Mouse (Mus musculus): Measurements from ENCODE around the gene Tsga10. TPM values are rescaled to one million over a fixed set of nuclear protein-coding genes. Genes with fewer than 3 reads are reported as not detected.

Gene Tsga10
- polyA plus RNA-seq, 1 experiment from 2014 or later = 4.8 TPM

- 76% methylated on average over 4 of the region's 4 CpGs for WGBS
- Histone ChIP-seq H3K27ac (no peak overlapping the region), H3K36me3 (peaks cover 18% of the 10 kb centered on the region; the same call in 1 of the 2 replicates), H3K4me1 (peaks cover 5% of the 10 kb centered on the region; the same call in 1 of the 2 replicates), H3K9ac (no peak overlapping the region), H3K27me3 (replicated peaks) (no peaks in the 10 kb centered on the region), H3K4me3 (replicated peaks) (peak overlapping the region; percentile 61; the same call in 1 of the 2 replicates), H3K9me3 (no peaks in the 10 kb centered on the region), H3K4me2 (peak overlapping the region; percentile 64; the same call in 1 of the 2 replicates)
- ATAC-seq (ENCODE audit: insufficient read depth, low FRiP score, low read depth) = no peak
Measured at GRCm38 (mm10) chr1:37873157-37873556, 6.9 kb upstream of the Tsga10 start.

- Histone ChIP-seq H3K36me3 (peaks cover 16% of the 10 kb centered on the region; the same call in 1 of the 2 replicates), H3K9me3 (no peaks in the 10 kb centered on the region), H3K9ac (peak overlapping the region; percentile 16), H3K27me3 (replicated peaks) (no peaks in the 10 kb centered on the region), H3K4me2 (peak overlapping the region; percentile 64), H3K4me1 (peaks cover 5% of the 10 kb centered on the region; the same call in 1 of the 2 replicates), H3K27ac (peak overlapping the region; percentile 82), H3K4me3 (replicated peaks) (peak overlapping the region; percentile 61)
- 5% methylated on average over 33 of the region's 33 CpGs for WGBS
- peak; percentile 87 for ATAC-seq (ENCODE audit: insufficient read depth, low FRiP score, low read depth)
Measured at GRCm38 (mm10) chr1:37872131-37873067, 6.2 kb upstream of the Tsga10 start.

- peak within 1 kb of the TSS; percentile 16 for H3K9ac ChIP-seq
- 0 out of 2 replicates have a peak, but pooled peaks have one; percentile 44 for ATAC-seq (ENCODE audit: insufficient read depth, low FRiP score, low read depth)
- 7% methylated on average over 7 of the region's 7 CpGs for WGBS
- H3K4me3 ChIP-seq (replicated peaks) = peak within 1 kb of the TSS; percentile 61
- H3K36me3 ChIP-seq = peaks cover 11% of the 10 kb centered on the region; the same call in 1 of the 2 replicates
- no peaks in the 10 kb centered on the region for H3K9me3 ChIP-seq
- peak within 1 kb of the TSS; percentile 82 for H3K27ac ChIP-seq
- peak within 1 kb of the TSS; percentile 64 for H3K4me2 ChIP-seq
- H3K27me3 ChIP-seq (replicated peaks) = no peaks in the 10 kb centered on the region
- peaks cover 5% of the 10 kb centered on the region; the same call in 1 of the 2 replicates for H3K4me1 ChIP-seq
Measured at GRCm38 (mm10) chr1:37871704-37872103, 5.5 kb upstream of the Tsga10 start, which contains the start of gene Lipt1. Gene Lipt1 (plus strand): TSS chr1:37871738.

- Histone ChIP-seq H3K9ac (no peak overlapping the region), H3K4me3 (replicated peaks) (no peak overlapping the region), H3K27ac (no peak overlapping the region), H3K4me1 (peaks cover 5% of the 10 kb centered on the region; the same call in 1 of the 2 replicates), H3K27me3 (replicated peaks) (no peaks in the 10 kb centered on the region), H3K4me2 (no peak overlapping the region), H3K36me3 (no peaks in the 10 kb centered on the region), H3K9me3 (no peaks in the 10 kb centered on the region)
- ATAC-seq (ENCODE audit: insufficient read depth, low FRiP score, low read depth) = no peak
- 64% methylated on average over 2 of the region's 2 CpGs for WGBS
Measured at GRCm38 (mm10) chr1:37869362-37869761, 3.1 kb upstream of the Tsga10 start.

- H3K9ac ChIP-seq = no peak overlapping the region
- peaks cover 5% of the 10 kb centered on the region; the same call in 1 of the 2 replicates for H3K4me1 ChIP-seq
- 55% methylated on average over 10 of the region's 10 CpGs for WGBS
- H3K27me3 ChIP-seq (replicated peaks) = no peaks in the 10 kb centered on the region
- no peak overlapping the region for H3K27ac ChIP-seq
- H3K4me3 ChIP-seq (replicated peaks) = no peak overlapping the region
- H3K4me2 ChIP-seq = no peak overlapping the region
- ATAC-seq (ENCODE audit: insufficient read depth, low FRiP score, low read depth) = no peak
- H3K9me3 ChIP-seq = no peaks in the 10 kb centered on the region
- no peaks in the 10 kb centered on the region for H3K36me3 ChIP-seq
Measured at GRCm38 (mm10) chr1:37868640-37869039, 2.4 kb upstream of the Tsga10 start.

- ATAC-seq (ENCODE audit: insufficient read depth, low FRiP score, low read depth) = no peak
- Histone ChIP-seq H3K4me3 (replicated peaks) (no peak overlapping the region), H3K4me2 (no peak overlapping the region), H3K27me3 (replicated peaks) (no peaks in the 10 kb centered on the region), H3K9me3 (no peaks in the 10 kb centered on the region), H3K27ac (no peak overlapping the region), H3K4me1 (peaks cover 5% of the 10 kb centered on the region; the same call in 1 of the 2 replicates), H3K36me3 (no peaks in the 10 kb centered on the region), H3K9ac (no peak overlapping the region)
- WGBS = 62% methylated on average over 10 of the region's 10 CpGs
Measured at GRCm38 (mm10) chr1:37867684-37868322, 1.6 kb upstream of the Tsga10 start.

- no peak for ATAC-seq (ENCODE audit: insufficient read depth, low FRiP score, low read depth)
- no peak overlapping the region for H3K9ac ChIP-seq
- H3K9me3 ChIP-seq = no peaks in the 10 kb centered on the region
- WGBS = 74% methylated on average over 1 of the region's 1 CpGs
- H3K4me3 ChIP-seq (replicated peaks) = no peak overlapping the region
- no peak overlapping the region for H3K4me2 ChIP-seq
- H3K27ac ChIP-seq = no peak overlapping the region
- peaks cover 5% of the 10 kb centered on the region; the same call in 1 of the 2 replicates for H3K4me1 ChIP-seq
- H3K27me3 ChIP-seq (replicated peaks) = no peaks in the 10 kb centered on the region
- H3K36me3 ChIP-seq = no peaks in the 10 kb centered on the region
Measured at GRCm38 (mm10) chr1:37867056-37867455, 827 bp upstream of the Tsga10 start.

- Histone ChIP-seq H3K27me3 (replicated peaks) (no peaks in the 10 kb centered on the region), H3K9me3 (no peaks in the 10 kb centered on the region), H3K9ac (peak overlapping the region; percentile 45), H3K36me3 (no peaks in the 10 kb centered on the region), H3K4me2 (peak overlapping the region; percentile 89), H3K4me1 (no peaks in the 10 kb centered on the region), H3K4me3 (replicated peaks) (peak overlapping the region; percentile 70), H3K27ac (peak overlapping the region; percentile 90)
- 12% methylated on average over 23 of the region's 23 CpGs for WGBS
- ATAC-seq (ENCODE audit: insufficient read depth, low FRiP score, low read depth) = no peak
Measured at GRCm38 (mm10) chr1:37865401-37866215, 621 bp downstream of the Tsga10 start.

- WGBS = under 1% methylated on average over 77 of the region's 90 CpGs
- no peaks in the 10 kb centered on the region for H3K27me3 ChIP-seq (replicated peaks)
- no peaks in the 10 kb centered on the region for H3K4me1 ChIP-seq
- no peaks in the 10 kb centered on the region for H3K36me3 ChIP-seq
- peak overlapping the region; percentile 89 for H3K4me2 ChIP-seq
- peak overlapping the region; percentile 58 for H3K9ac ChIP-seq
- H3K27ac ChIP-seq = peak overlapping the region; percentile 90
- H3K4me3 ChIP-seq (replicated peaks) = peak overlapping the region; percentile 70
- H3K9me3 ChIP-seq = no peaks in the 10 kb centered on the region
- peak; percentile 99 for ATAC-seq (ENCODE audit: insufficient read depth, low FRiP score, low read depth)
Measured at GRCm38 (mm10) chr1:37864511-37865400, 1.5 kb downstream of the Tsga10 start.

GRCm38 (mm10) chr1:37850696-37851095 lies 15.5 kb downstream of the Tsga10 start:
- 42% methylated on average over 2 of the region's 2 CpGs for WGBS
- H3K4me3 ChIP-seq (replicated peaks) = no peak overlapping the region
- H3K9me3 ChIP-seq = no peaks in the 10 kb centered on the region
- H3K9ac ChIP-seq = no peak overlapping the region
- no peaks in the 10 kb centered on the region for H3K27me3 ChIP-seq (replicated peaks)
- no peaks in the 10 kb centered on the region for H3K4me1 ChIP-seq
- H3K27ac ChIP-seq = no peak overlapping the region
- no peaks in the 10 kb centered on the region for H3K36me3 ChIP-seq
- H3K4me2 ChIP-seq = no peak overlapping the region
- no peak for ATAC-seq (ENCODE audit: insufficient read depth, low FRiP score, low read depth)
